Mouse (Mus musculus): ENCODE results near the gene Dpp3. TPM values are rescaled to one million over a fixed set of nuclear protein-coding genes. Genes with fewer than 3 reads are reported as not detected.
"Not testable (repeated sequence)": the region's sequence is repeated elsewhere in the genome, so short reads cannot be mapped to it uniquely, and the experiment has no call there.

Dpp3 gene
- 44.1 and 44.2 TPM in 2 replicates for polyA plus RNA-seq (2015; fragmentation: Nextera tagmentation; extraction: Ambion mirVana)

GRCm38 (mm10) chr19:4927904-4928531 lies at the start of gene Dpp3:
Gene Dpp3, minus strand, starts transcription at chr19:4928287.
- peak within 1 kb of the TSS; percentile 82 for H3K4me3 ChIP-seq (ENCODE audit: low read depth, low read length)
- peak; percentile 99 for ATAC-seq (ENCODE audit: low read depth)
- under 1% methylated on average over 32 of the region's 32 CpGs for WGBS (ENCODE audit: insufficient replicate concordance)

GRCm38 (mm10) chr19:4968236-4968635 lies 40.1 kb upstream of the Dpp3 start:
- WGBS (ENCODE audit: insufficient replicate concordance) = 78% methylated on average over 2 of the region's 2 CpGs
- no peak overlapping the region for H3K4me2 ChIP-seq (ENCODE audit: low read depth, low read length)
- peaks cover 7% of the 10 kb centered on the region for H3K36me3 ChIP-seq (ENCODE audit: control insufficient read depth, insufficient read depth)
- no peaks in the 10 kb centered on the region for H3K27me3 ChIP-seq (ENCODE audit: control insufficient read depth, insufficient read depth, low read depth, low read length)
- H3K9me3 ChIP-seq (replicated peaks; ENCODE audit: control insufficient read depth, low read length) = no peaks in the 10 kb centered on the region
- H3K4me1 ChIP-seq (ENCODE audit: control insufficient read depth, low read depth, low read length) = no peaks in the 10 kb centered on the region
- H3K4me3 ChIP-seq (ENCODE audit: low read depth, low read length) = no peak overlapping the region
- no peak overlapping the region for H3K9ac ChIP-seq (ENCODE audit: low read depth, low read length)
- no peak overlapping the region for H3K27ac ChIP-seq (ENCODE audit: low read length)
- no peak for ATAC-seq (ENCODE audit: low read depth)

More at GRCm38 (mm10) chr19:4927904-4928531, at the start of gene Dpp3:
- H3K9ac ChIP-seq (ENCODE audit: low read depth, low read length) = peak within 1 kb of the TSS; percentile 61
- H3K9me3 ChIP-seq (replicated peaks; ENCODE audit: control insufficient read depth, low read length) = no peaks in the 10 kb centered on the region
- no peaks in the 10 kb centered on the region for H3K27me3 ChIP-seq (ENCODE audit: control insufficient read depth, insufficient read depth, low read depth, low read length)
- peak within 1 kb of the TSS; percentile 21; the same call in 1 of the 2 replicates for H3K27ac ChIP-seq (ENCODE audit: low read length)
- peak within 1 kb of the TSS; percentile 81 for H3K4me2 ChIP-seq (ENCODE audit: low read depth, low read length)
- H3K36me3 ChIP-seq (ENCODE audit: control insufficient read depth, insufficient read depth) = peaks cover under 1% of the 10 kb centered on the region; the same call in 1 of the 2 replicates
- peaks cover 16% of the 10 kb centered on the region for H3K4me1 ChIP-seq (ENCODE audit: control insufficient read depth, low read depth, low read length)

- Histone ChIP-seq H3K9ac (ENCODE audit: low read depth, low read length) (peak within 1 kb of the TSS; percentile 85), H3K27ac (ENCODE audit: low read length) (peak within 1 kb of the TSS; percentile 73), H3K4me2 (ENCODE audit: low read depth, low read length) (peak within 1 kb of the TSS; percentile 76), H3K4me3 (ENCODE audit: low read depth, low read length) (peak within 1 kb of the TSS; percentile 90), H3K36me3 (ENCODE audit: control insufficient read depth, insufficient read depth) (peaks cover 7% of the 10 kb centered on the region), H3K4me1 (ENCODE audit: control insufficient read depth, low read depth, low read length) (peaks cover 6% of the 10 kb centered on the region), H3K27me3 (ENCODE audit: control insufficient read depth, insufficient read depth, low read depth, low read length) (no peaks in the 10 kb centered on the region), H3K9me3 (replicated peaks; ENCODE audit: control insufficient read depth, low read length) (no peaks in the 10 kb centered on the region)
- WGBS (ENCODE audit: insufficient replicate concordance) = under 1% methylated on average over 34 of the region's 34 CpGs
- peak; percentile 97 for ATAC-seq (ENCODE audit: low read depth)
Measured at GRCm38 (mm10) chr19:4961928-4962601, 34.0 kb upstream of the Dpp3 start, which contains the start of gene Mrpl11. Gene Mrpl11, plus strand, starts transcription at chr19:4962147.

GRCm38 (mm10) chr19:4948641-4949040 lies 20.6 kb upstream of the Dpp3 start:
- H3K4me2 ChIP-seq (ENCODE audit: low read depth, low read length); H3K4me3 ChIP-seq (ENCODE audit: low read depth, low read length); H3K4me1 ChIP-seq (ENCODE audit: control insufficient read depth, low read depth, low read length); H3K9me3 ChIP-seq (replicated peaks; ENCODE audit: control insufficient read depth, low read length); H3K27me3 ChIP-seq (ENCODE audit: control insufficient read depth, insufficient read depth, low read depth, low read length); H3K9ac ChIP-seq (ENCODE audit: low read depth, low read length); H3K27ac ChIP-seq (ENCODE audit: low read length); H3K36me3 ChIP-seq (ENCODE audit: control insufficient read depth, insufficient read depth); ATAC-seq (ENCODE audit: low read depth): not testable (repeated sequence)
- 68% methylated on average over 9 of the region's 9 CpGs for WGBS (ENCODE audit: insufficient replicate concordance)

GRCm38 (mm10) chr19:4945540-4945939 lies 17.5 kb upstream of the Dpp3 start:
- Histone ChIP-seq H3K4me1 (ENCODE audit: control insufficient read depth, low read depth, low read length) (peaks cover 10% of the 10 kb centered on the region), H3K4me2 (ENCODE audit: low read depth, low read length) (no peak overlapping the region), H3K27me3 (ENCODE audit: control insufficient read depth, insufficient read depth, low read depth, low read length) (peaks cover 34% of the 10 kb centered on the region), H3K27ac (ENCODE audit: low read length) (no peak overlapping the region), H3K36me3 (ENCODE audit: control insufficient read depth, insufficient read depth) (no peaks in the 10 kb centered on the region), H3K4me3 (ENCODE audit: low read depth, low read length) (no peak overlapping the region), H3K9me3 (replicated peaks; ENCODE audit: control insufficient read depth, low read length) (no peaks in the 10 kb centered on the region), H3K9ac (ENCODE audit: low read depth, low read length) (no peak overlapping the region)
- ATAC-seq (ENCODE audit: low read depth) = no peak
- 31% methylated on average over 6 of the region's 6 CpGs for WGBS (ENCODE audit: insufficient replicate concordance)

- H3K4me2 ChIP-seq (ENCODE audit: low read depth, low read length) = peak overlapping the region; percentile 92
- H3K27ac ChIP-seq (ENCODE audit: low read length) = no peak overlapping the region
- no peaks in the 10 kb centered on the region for H3K9me3 ChIP-seq (replicated peaks; ENCODE audit: control insufficient read depth, low read length)
- H3K4me3 ChIP-seq (ENCODE audit: low read depth, low read length) = peak overlapping the region; percentile 64
- H3K9ac ChIP-seq (ENCODE audit: low read depth, low read length) = no peak overlapping the region
- WGBS (ENCODE audit: insufficient replicate concordance) = 10% methylated on average over 13 of the region's 13 CpGs
- peak; percentile 14; the same call in 1 of the 2 replicates for ATAC-seq (ENCODE audit: low read depth)
- no peaks in the 10 kb centered on the region for H3K36me3 ChIP-seq (ENCODE audit: control insufficient read depth, insufficient read depth)
- peaks cover 10% of the 10 kb centered on the region for H3K4me1 ChIP-seq (ENCODE audit: control insufficient read depth, low read depth, low read length)
- peaks cover 40% of the 10 kb centered on the region for H3K27me3 ChIP-seq (ENCODE audit: control insufficient read depth, insufficient read depth, low read depth, low read length)
Measured at GRCm38 (mm10) chr19:4943253-4943588, 15.1 kb upstream of the Dpp3 start.

GRCm38 (mm10) chr19:4942551-4943252 lies 14.6 kb upstream of the Dpp3 start, which contains the start of gene Peli3:
Gene Peli3, minus strand, starts transcription at chr19:4943127.
- Histone ChIP-seq H3K4me1 (ENCODE audit: control insufficient read depth, low read depth, low read length) (peaks cover 10% of the 10 kb centered on the region), H3K9ac (ENCODE audit: low read depth, low read length) (peak within 1 kb of the TSS; percentile 34; the same call in 1 of the 2 replicates), H3K9me3 (replicated peaks; ENCODE audit: control insufficient read depth, low read length) (no peaks in the 10 kb centered on the region), H3K36me3 (ENCODE audit: control insufficient read depth, insufficient read depth) (no peaks in the 10 kb centered on the region), H3K4me3 (ENCODE audit: low read depth, low read length) (peak within 1 kb of the TSS; percentile 64), H3K4me2 (ENCODE audit: low read depth, low read length) (peak within 1 kb of the TSS; percentile 92), H3K27me3 (ENCODE audit: control insufficient read depth, insufficient read depth, low read depth, low read length) (peaks cover 43% of the 10 kb centered on the region), H3K27ac (ENCODE audit: low read length) (no peak within 1 kb of the TSS)
- under 1% methylated on average over 54 of the region's 55 CpGs for WGBS (ENCODE audit: insufficient replicate concordance)
- ATAC-seq (ENCODE audit: low read depth) = peak; percentile 95

GRCm38 (mm10) chr19:4937444-4938310 lies 9.6 kb upstream of the Dpp3 start:
- Histone ChIP-seq H3K27me3 (ENCODE audit: control insufficient read depth, insufficient read depth, low read depth, low read length) (peaks cover 27% of the 10 kb centered on the region), H3K4me1 (ENCODE audit: control insufficient read depth, low read depth, low read length) (peaks cover 4% of the 10 kb centered on the region), H3K4me2 (ENCODE audit: low read depth, low read length) (no peak overlapping the region), H3K4me3 (ENCODE audit: low read depth, low read length) (no peak overlapping the region), H3K9me3 (replicated peaks; ENCODE audit: control insufficient read depth, low read length) (no peaks in the 10 kb centered on the region), H3K9ac (ENCODE audit: low read depth, low read length) (no peak overlapping the region), H3K27ac (ENCODE audit: low read length) (no peak overlapping the region), H3K36me3 (ENCODE audit: control insufficient read depth, insufficient read depth) (no peaks in the 10 kb centered on the region)
- WGBS (ENCODE audit: insufficient replicate concordance) = 65% methylated on average over 17 of the region's 17 CpGs
- ATAC-seq (ENCODE audit: low read depth) = no peak
